Mouse (Mus musculus): ENCODE measurements around the gene Dnajb7. TPM values are rescaled to one million over a fixed set of nuclear protein-coding genes. Genes with fewer than 3 reads are reported as not detected.

Dnajb7 gene
- polyA plus RNA-seq, 1 experiment: not detected

DNA sequence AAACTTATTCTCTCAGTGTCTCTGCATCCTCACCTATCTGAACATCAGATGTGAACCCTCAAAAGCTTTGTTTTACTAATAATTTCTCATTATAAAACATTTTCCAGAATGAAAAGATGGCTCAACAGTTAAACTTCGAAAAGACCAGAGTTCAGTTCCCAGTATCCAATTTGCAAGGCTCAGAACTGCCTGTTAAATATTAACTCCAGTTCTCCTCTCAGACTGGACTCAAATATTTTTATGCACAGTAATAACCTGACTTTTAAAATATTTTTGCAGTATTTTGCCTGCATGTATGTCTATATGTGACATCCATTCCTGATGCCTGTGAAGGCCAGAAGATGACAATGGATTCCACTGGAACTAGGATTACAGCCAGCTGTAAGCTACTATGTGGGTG, 39.5 kb downstream of the Dnajb7 start:
- DNase-seq (ENCODE audit: low read depth, low spot score): no peak

DNA sequence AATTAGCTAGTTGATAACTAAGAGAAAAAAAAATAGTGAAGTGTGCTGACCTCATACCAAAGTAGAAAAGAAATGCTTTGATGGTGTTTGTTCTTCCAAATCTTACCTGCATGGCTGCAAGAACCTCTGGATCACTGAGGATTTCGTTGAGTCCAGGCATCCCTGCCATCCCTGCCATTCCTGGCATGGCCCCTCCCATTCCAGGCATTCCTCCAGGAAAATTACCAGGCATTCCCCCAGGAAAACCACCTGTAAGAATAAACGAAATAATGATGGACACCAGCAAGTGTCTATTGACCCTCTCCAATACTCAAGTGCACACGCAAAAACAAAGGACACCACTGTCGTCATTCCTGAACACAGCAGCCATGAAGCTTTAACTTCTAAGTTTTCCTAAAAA, 41.9 kb downstream of the Dnajb7 start:
- no peak for DNase-seq (ENCODE audit: low read depth, low spot score)

More for the DNA sequence above, 39.5 kb downstream of the Dnajb7 start:
- 28% methylated on average over 1 of the region's 1 CpGs for WGBS

DNA sequence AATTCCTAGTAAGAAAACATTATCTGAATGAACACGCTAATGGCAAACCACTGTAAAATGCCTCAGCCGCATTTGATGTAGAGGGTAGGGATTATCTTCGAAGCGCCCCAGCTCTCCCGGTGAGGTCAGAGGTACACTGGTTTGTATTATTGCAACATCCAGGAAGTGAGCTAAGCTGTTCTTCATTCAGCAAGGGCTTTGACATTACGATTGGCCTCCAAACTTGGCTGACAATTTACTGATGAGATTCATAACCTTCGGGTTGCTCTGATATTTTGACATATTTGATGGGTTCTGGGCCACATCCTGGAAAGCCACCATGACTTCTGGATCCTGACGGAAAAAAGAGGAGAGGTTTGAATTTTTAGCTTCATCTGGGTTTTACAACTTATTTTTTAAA, 42.9 kb downstream of the Dnajb7 start:
- no peak for DNase-seq (ENCODE audit: low read depth, low spot score)
- 54% methylated on average over 8 of the region's 8 CpGs for WGBS

More for the DNA sequence above, 41.9 kb downstream of the Dnajb7 start:
- 52% methylated on average over 4 of the region's 4 CpGs for WGBS

DNA sequence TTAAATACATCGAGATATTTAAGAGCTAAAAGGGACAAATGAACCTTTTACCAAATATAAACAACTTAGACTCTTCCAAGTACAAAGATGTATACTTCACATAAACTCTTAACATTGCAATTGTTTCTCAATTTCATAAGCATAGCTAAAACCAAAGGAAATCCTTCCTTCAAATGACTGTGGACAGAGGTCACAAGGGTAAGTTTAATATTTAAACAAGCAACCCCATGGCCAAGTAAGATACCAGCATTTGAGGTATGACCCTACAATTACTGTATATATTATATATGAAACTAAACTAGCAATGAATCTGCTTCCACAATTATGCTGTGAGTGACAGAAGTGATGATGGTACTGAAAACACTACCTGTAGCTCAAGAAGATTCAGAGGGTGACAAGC, 43.8 kb downstream of the Dnajb7 start:
- 78% methylated on average over 1 of the region's 1 CpGs for WGBS
- DNase-seq (ENCODE audit: low read depth, low spot score): no peak

DNA sequence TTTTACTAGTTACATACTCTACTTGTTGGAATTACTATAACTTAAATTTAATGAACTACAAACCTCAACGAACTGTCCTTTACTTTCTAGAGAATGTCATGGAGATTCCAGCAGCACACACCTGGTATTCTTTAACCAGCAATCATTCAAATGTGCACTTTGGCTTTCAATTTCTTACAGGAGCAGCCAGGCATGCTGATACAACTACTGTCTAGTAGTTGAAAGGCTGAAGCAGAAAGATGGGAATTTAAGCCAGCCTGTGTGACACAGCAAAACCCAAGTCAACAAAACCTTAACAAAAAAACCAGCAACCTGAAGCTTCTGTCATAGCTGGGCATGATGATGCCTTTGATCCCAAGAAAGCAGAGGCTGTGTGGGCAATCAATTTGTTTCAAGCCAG, 45.6 kb downstream of the Dnajb7 start:
- WGBS: 65% methylated on average over 1 of the region's 1 CpGs
- DNase-seq (ENCODE audit: low read depth, low spot score): no peak

DNA sequence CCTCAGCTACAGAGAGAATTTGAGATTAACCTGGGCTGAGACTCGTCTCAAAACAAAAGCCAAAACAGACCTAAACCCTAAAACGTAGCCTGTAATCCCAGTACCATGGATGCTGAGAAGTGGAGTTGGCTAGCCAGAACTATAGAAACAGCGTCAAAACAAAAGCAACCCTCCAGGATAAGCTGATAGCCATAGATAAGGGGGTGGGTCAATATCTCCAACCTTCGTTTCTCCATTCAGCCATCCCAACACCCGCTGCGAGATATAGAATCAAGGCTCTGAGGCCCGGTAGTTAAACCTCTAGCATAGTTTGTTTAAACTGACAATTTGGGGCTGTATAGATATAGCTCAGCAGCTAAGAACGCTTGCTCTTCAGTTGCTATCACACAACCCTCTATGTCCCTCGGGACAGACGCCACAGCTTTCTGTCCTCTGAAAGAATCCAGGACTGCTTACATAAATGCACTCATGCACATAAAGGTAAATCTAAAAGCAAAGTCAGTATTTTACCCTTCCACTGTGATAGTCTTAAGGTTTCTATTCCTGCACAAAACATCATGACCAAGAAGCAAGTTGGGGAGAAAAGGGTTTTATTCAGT, 46.6 kb downstream of the Dnajb7 start:
- DNase-seq (ENCODE audit: low read depth, low spot score): no peak
- 36% methylated on average over 10 of the region's 10 CpGs for WGBS

DNA sequence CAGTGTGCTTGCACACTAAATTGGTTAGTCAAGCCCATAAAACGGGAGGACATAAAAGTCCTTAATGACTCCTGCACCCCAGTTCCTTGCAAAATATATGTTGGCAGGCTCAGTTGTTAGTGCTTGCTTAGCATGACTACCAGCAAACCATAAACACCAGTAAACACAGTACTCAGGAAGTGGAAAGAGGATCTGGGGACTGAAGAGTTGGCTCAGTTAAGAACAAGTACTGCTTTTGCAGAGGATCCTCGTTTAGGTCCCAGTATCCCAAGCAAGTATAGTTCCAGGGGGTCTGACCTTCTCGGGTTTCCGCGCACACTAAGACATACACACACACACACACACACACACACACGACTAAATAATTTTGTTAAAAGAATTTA, 47.1 kb downstream of the Dnajb7 start:
- 27% methylated on average over 6 of the region's 6 CpGs for WGBS

DNA sequence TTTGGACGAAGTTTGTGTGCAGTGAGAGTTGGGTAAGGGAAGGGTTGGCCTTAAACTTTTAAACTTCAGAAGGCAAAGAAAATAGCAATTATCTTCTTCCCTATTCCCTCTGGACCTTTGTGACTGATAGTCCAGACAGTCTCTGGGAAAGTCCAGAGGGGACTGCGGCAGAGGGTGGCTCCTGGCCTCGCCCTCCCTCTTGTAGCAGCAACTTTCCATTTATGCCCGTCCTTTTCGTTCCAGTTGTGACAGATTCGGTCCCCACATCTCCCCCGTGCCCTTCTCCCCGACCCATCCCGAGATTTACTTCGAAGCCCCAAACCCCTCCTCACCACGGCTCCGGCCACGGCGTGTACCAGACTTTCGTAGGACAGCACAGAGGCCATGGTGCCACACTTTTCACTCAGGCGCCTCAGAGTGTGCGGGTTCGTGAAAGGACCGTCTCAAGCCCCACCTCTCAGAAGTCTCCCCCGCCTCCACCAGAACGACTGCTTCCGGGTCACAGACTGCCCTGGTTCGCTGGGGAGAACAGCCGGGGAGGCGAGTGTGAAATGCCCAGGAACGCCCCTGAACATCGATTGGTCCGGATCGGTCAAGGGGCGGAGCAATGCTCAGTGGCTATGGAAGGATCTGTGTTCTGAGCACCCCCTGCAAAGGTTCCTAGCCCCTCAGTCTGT, 47.6 kb downstream of the Dnajb7 start, which contains the start of gene Slc25a17:
TSS of gene Slc25a17 (minus strand) at position 468 of the 677 bp plus-strand sequence.
- DNase-seq (ENCODE audit: low read depth, low spot score): peak; percentile 96
- under 1% methylated on average over 30 of the region's 30 CpGs for WGBS

More for the DNA sequence above, 47.1 kb downstream of the Dnajb7 start:
- no peak for DNase-seq (ENCODE audit: low read depth, low spot score)

DNA sequence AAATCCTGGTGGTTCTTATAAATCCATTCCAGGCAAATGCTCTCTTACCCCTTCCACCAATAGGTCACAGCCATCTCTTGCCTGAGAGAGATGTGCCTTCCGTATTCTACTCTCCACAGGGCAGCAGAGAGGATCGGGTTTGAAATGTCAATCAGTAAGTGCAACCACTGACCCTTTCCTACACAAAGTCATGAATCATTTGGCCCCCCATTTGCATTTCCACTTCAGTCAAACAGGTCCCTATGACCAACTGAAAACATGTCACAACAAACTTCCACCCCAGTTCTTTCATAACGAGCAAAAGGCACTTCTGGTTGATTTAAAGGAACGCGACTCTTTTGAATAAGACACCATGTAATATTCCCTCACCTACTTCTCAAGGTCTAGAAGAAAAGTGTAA, 48.7 kb downstream of the Dnajb7 start:
- WGBS: 77% methylated on average over 5 of the region's 5 CpGs
- DNase-seq (ENCODE audit: low read depth, low spot score): no peak

DNA sequence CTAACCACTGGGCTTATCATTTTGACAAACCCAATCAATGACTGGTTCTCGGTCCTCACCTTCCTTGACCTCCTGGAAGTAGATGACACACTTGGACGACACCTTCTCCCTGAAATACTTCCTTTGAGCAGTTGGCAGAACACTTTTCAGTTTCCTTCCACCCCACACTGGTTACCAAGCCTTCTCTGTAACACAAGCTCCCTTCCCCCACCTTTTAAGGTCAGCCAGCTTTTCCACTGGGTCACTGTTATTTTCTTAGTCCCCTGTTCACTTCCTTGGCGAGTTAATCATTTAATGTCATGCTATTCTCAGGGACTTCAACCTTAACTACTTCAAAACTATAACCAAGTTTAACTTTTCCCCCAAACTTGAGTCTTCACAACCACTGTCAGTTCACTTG, 49.2 kb downstream of the Dnajb7 start:
- 50% methylated on average over 3 of the region's 3 CpGs for WGBS

DNA sequence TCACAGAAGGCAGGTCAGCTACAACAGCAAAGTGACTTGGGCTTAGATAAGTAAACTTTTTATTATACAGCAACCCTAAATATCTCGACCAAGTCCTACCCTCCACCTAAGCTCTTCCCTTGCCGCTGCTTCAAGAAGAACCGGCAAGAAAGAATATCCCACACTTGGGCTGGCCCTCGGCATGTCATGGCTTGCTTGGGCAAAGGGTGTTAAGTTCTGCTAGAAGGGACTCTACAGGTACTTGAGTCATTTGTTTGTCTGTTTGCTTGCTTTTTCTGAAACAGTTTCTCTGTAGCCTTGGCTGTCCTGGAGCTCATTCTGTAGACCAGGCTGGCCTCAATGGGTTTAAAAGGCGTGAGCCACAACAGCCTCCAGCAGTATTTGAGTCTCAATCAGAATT, 51.2 kb downstream of the Dnajb7 start:
- DNase-seq (ENCODE audit: low read depth, low spot score): no peak
- WGBS: 35% methylated on average over 5 of the region's 5 CpGs

More for the DNA sequence above, 49.2 kb downstream of the Dnajb7 start:
- no peak for DNase-seq (ENCODE audit: low read depth, low spot score)

Other genes with a start within 250 kb of the Dnajb7 start
- 18.9 and 22.4 TPM in 2 replicates for gene Mrtfa, start 217.5 kb downstream of the Dnajb7 start, polyA plus RNA-seq (2012; rRNA removed)
- 0.61 and 0.75 TPM in 2 replicates for gene Mchr1, start 172.8 kb downstream of the Dnajb7 start, polyA plus RNA-seq (2012; rRNA removed)
- gene Slc25a17, start 47.5 kb downstream of the Dnajb7 start, polyA plus RNA-seq (2012; rRNA removed): 22.5 and 25.2 TPM in 2 replicates
- 12.6 and 12.7 TPM in 2 replicates for gene St13, start 8.2 kb downstream of the Dnajb7 start, polyA plus RNA-seq (2012; rRNA removed)
- 2.9 and 5.1 TPM in 2 replicates for gene Xpnpep3, start 8.2 kb downstream of the Dnajb7 start, polyA plus RNA-seq (2012; rRNA removed)
- 52.3 and 56.4 TPM in 2 replicates for gene Rbx1, start 58.0 kb upstream of the Dnajb7 start, polyA plus RNA-seq (2012; rRNA removed)
- gene Ep300, start 177.1 kb upstream of the Dnajb7 start, polyA plus RNA-seq (2012; rRNA removed): 17.0 and 31.3 TPM in 2 replicates